Mouse (Mus musculus) gastrocnemius, postnatal 4 days (tissue): ENCODE measurements at regions not wholly inside any gene's neighbourhood (a gene's known extent, or its start where the extent isn't known, plus 50 kb on each side); places are given as distances from the start of the nearest gene placed in this dataset.
A peak's percentile ranks its signal among the peaks of the same experiment; 100 is the strongest.
"Not testable (repeated sequence)": the region's sequence is repeated elsewhere in the genome, so short reads cannot be mapped to it uniquely, and the experiment has no call there.

Source experiments
- DNase-seq, 2 experiments: peaks; one replicate each; pipeline ENCODE4 v3.0.0; 2021 to 2022; ENCODE audit warnings: low spot score in 2 of 2, mixed read lengths in 2 of 2

GRCm38 (mm10) chr5:148708014-148708741 is 155.6 kb upstream of the Ubl3 start:
- DNase-seq = peak in 1 of 2 experiments; percentile 39

GRCm38 (mm10) chr5:148707335-148707734 is 154.7 kb upstream of the Ubl3 start:
- no peak for DNase-seq

- no peak for DNase-seq
These were observed 153.9 kb upstream of the Ubl3 start for GRCm38 (mm10) chr5:148706323-148707120.

GRCm38 (mm10) chr5:148704769-148705168 is 152.2 kb upstream of the Ubl3 start:
- DNase-seq = no peak

- no peak for DNase-seq
These were observed 149.3 kb upstream of the Ubl3 start for GRCm38 (mm10) chr5:148701859-148702258.

- DNase-seq = no peak
These were observed 148.4 kb upstream of the Ubl3 start for GRCm38 (mm10) chr5:148701001-148701400.

- DNase-seq = no peak
These were observed 147.7 kb upstream of the Ubl3 start for GRCm38 (mm10) chr5:148700240-148700639.

GRCm38 (mm10) chr5:148697631-148698368 is 145.2 kb upstream of the Ubl3 start:
- DNase-seq = peak in 1 of 2 experiments; percentile 55

- DNase-seq = no peak
These were observed 141.8 kb upstream of the Ubl3 start for GRCm38 (mm10) chr5:148694352-148694751.

GRCm38 (mm10) chr5:148691486-148691885 is 138.9 kb upstream of the Ubl3 start:
- DNase-seq = no peak

- no peak for DNase-seq
These were observed 138.2 kb upstream of the Ubl3 start for GRCm38 (mm10) chr5:148690823-148691197.

GRCm38 (mm10) chr5:148690158-148690822 is 137.7 kb upstream of the Ubl3 start:
- no peak for DNase-seq

GRCm38 (mm10) chr5:148689297-148689696 is 136.7 kb upstream of the Ubl3 start:
- DNase-seq = no peak

GRCm38 (mm10) chr5:148688501-148688900 is 135.9 kb upstream of the Ubl3 start:
- no peak for DNase-seq

- no peak for DNase-seq
These were observed 135.2 kb upstream of the Ubl3 start for GRCm38 (mm10) chr5:148687827-148688226.

- DNase-seq = no peak
These were observed 131.6 kb upstream of the Ubl3 start for GRCm38 (mm10) chr5:148684216-148684615.

- DNase-seq = no peak
These were observed 130.0 kb upstream of the Ubl3 start for GRCm38 (mm10) chr5:148682553-148682952.

GRCm38 (mm10) chr5:148680341-148680740 is 127.8 kb upstream of the Ubl3 start:
- no peak for DNase-seq

- no peak for DNase-seq
These were observed 127.0 kb upstream of the Ubl3 start for GRCm38 (mm10) chr5:148679586-148679985.

GRCm38 (mm10) chr5:148678285-148678937 is 125.8 kb upstream of the Ubl3 start:
- DNase-seq = not testable (repeated sequence)

GRCm38 (mm10) chr5:148674281-148674680 is 121.7 kb upstream of the Ubl3 start:
- no peak for DNase-seq
